Mouse (Mus musculus) hindbrain, embryonic 14.5 days (tissue): ENCODE results near the gene Aifm1. TPM values are rescaled to one million over a fixed set of nuclear protein-coding genes. Genes with fewer than 3 reads are reported as not detected.

Experiments used
- ATAC-seq: fragments of 200-750 bp; cut with Nextera tagmentation; 2 replicates; pipeline ENCODE4 v1.8.0; 2017; ENCODE audit warnings: moderate number of reproducible peaks, mild to moderate bottlenecking, moderate TSS enrichment, moderate library complexity; ENCODE audit not compliant: low FRiP score
- DNase-seq: peaks from one replicate; pipeline ENCODE4 v3.0.0-alpha.2; 2015; ENCODE audit warnings: low spot score
- H3K27ac ChIP-seq: fragments of 300-500 bp; sonication (generic); 2 replicates; pipeline ENCODE4 v1.5.1; 2014; ENCODE audit warnings: mild to moderate bottlenecking, moderate library complexity
- H3K27me3 ChIP-seq: fragments of 300-500 bp; sonication (generic); 2 replicates; pipeline ENCODE4 v1.6.1; 2014; ENCODE audit warnings: mild to moderate bottlenecking, low read length, mixed read lengths; ENCODE audit not compliant: control insufficient read depth, insufficient read depth
- H3K36me3 ChIP-seq: fragments of 300-500 bp; sonication (generic); replicated peaks from 2 replicates; pipeline ENCODE4 v1.6.1; 2014; ENCODE audit not compliant: control insufficient read depth, insufficient read depth
- H3K4me1 ChIP-seq: fragments of 300-500 bp; sonication (generic); replicated peaks from 2 replicates; pipeline ENCODE4 v1.6.1; 2014; ENCODE audit warnings: antibody characterized with exemption, low read length, mixed read lengths; ENCODE audit not compliant: control insufficient read depth, insufficient read depth
- H3K4me2 ChIP-seq: fragments of 300-500 bp; sonication (generic); replicated peaks from 2 replicates; pipeline ENCODE4 v1.6.1; 2014; ENCODE audit warnings: mild to moderate bottlenecking, moderate library complexity
- H3K4me3 ChIP-seq: fragments of 300-500 bp; sonication (generic); replicated peaks from 2 replicates; pipeline ENCODE4 v1.5.1; 2014; ENCODE audit warnings: mild to moderate bottlenecking, low read length
- H3K9ac ChIP-seq: fragments of 300-500 bp; sonication (generic); 2 replicates; pipeline ENCODE4 v1.6.1; 2014
- H3K9me3 ChIP-seq: fragments of 300-500 bp; sonication (generic); 2 replicates; pipeline ENCODE4 v1.6.1; 2016; ENCODE audit warnings: low read length; ENCODE audit not compliant: control insufficient read depth
- WGBS: fragments of 180-500 bp; shearing (Covaris S2); extraction: QIAGEN DNeasy Blood & Tissue Kit; methylation state at CpG from one replicate; pipeline ENCODE4 v1.1.7; 2014; 5-methylcytosine and 5-hydroxymethylcytosine counted together
- polyA plus RNA-seq: library from polyadenylated mRNA; unstranded; fragments of >200 nt; fragmentation: Nextera tagmentation; extraction: Ambion mirVana; gene quantifications from 2 replicates; pipeline ENCODE4 v1.2.1, GENCODE M21; 2014

The Aifm1 gene
- polyA plus RNA-seq, 1 experiment from 2014 or later = 34.5 TPM

DNA sequence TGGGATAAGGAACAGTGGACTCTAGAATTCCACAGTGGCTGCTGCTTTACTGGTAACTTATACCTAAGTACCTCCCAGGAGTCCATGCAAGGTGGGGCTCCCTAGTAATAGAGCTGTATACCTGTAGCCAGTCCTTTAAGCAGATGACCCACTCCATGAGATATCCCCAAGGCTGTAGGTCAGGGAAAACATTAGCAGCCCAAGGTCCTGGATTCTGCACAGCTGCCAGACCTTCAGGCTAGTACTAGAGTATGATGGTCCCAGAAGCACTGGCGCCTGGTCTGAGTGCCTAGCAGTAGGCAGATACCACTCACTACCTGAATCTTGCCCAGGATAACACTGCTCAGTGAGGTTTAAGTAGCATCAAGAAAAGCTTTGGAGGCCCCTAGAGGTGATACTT, 79.1 kb downstream of the Aifm1 start:
- WGBS = 100% methylated on average over 1 of the region's 1 CpGs
- Histone ChIP-seq H3K4me3 (no peak overlapping the region), H3K27ac (no peak overlapping the region), H3K4me2 (no peak overlapping the region), H3K9ac (no peak overlapping the region), H3K4me1 (no peaks in the 10 kb centered on the region), H3K36me3 (no peaks in the 10 kb centered on the region), H3K27me3 (no peaks in the 10 kb centered on the region), H3K9me3 (no peaks in the 10 kb centered on the region)
- DNase-seq = no peak
- ATAC-seq = no peak

DNA sequence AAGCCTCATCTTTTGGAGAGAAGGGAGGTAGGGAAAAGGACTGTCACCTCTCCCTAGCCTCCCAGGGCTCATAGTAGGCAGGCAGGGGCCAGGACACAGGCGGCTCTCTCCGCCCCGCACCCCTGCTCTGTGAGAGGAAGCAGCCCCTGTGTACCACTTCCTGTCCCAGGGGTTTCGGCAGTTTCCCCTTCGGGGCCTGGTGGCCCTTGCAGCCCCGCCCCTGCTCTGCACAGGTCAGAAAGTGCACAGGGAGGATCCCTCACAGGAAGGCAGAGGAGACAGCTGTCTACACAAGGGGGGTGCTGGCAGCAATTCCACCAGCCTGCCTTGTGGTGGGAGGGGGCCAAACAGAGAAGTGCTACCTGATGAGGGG, 79.8 kb downstream of the Aifm1 start:
- Histone ChIP-seq H3K4me2 (no peak overlapping the region), H3K4me3 (no peak overlapping the region), H3K27me3 (no peaks in the 10 kb centered on the region), H3K36me3 (no peaks in the 10 kb centered on the region), H3K27ac (no peak overlapping the region), H3K4me1 (no peaks in the 10 kb centered on the region), H3K9ac (no peak overlapping the region), H3K9me3 (no peaks in the 10 kb centered on the region)
- no peak for DNase-seq
- WGBS = 57% methylated on average over 6 of the region's 6 CpGs
- no peak for ATAC-seq

DNA sequence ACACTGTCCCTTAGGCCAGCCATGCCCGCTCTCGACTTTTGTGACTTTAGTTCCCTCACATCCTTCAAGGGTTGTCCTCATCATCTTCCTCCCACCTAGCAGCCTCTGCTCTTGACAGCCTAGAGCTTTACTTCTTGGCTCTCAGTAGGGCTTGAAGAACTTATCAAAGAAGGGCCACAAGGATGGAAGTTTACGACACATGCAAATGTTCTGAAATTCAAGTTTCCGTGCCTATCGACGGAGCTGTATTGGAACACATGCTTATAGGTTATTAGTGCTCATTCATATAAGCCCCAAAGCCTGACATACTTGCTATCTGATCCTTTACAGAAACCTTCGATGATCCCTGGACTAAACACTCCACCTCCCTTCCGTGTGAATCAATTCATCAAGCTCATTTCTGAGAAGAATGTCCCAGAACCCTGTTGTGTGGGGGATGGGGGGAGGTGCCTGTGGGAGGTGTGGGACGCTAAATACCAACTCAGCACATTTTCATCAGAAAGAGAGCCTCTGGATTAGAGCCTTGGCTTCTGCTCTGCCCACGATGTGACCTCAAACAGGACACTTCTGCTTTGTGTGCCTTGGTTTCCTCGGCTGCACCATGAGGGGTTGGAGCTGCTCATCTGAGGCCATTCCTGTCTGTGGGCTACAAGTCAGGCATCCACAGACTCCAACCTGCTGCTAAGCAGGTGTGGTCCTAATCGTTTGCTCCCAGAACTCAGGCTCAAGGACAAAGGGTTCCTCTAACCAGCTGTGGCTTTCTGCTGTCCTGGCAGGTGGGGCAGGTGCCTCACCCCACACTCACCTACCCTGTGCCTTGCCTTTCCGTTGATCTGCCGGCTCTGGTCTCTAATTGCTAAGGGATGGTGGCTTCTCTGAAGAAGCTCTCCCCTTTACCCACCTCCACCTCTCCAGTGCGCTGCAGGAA, 80.5 kb downstream of the Aifm1 start:
- 69% methylated on average over 15 of the region's 15 CpGs for WGBS
- H3K4me1 ChIP-seq = no peaks in the 10 kb centered on the region

DNA sequence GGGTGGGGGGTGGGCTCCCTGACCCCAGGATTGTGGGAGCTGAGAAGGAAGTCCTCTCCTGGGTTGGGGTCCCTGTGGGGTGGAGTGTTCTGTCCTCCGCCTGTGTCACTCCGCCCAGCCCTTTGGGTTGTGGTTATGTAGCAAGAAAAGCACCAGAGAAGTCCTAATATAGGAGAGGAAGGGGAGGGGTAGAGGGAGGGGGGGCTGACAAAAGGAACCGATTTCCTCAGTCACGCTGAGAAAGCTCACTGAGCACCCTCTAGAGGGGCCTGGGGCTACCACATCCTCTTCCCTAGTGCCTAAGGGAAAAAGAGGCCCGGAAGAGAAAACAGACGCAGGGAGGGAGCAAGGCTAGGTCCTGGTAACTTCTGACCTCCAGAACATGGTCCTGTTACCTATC, 83.8 kb downstream of the Aifm1 start:
- H3K9me3 ChIP-seq = no peaks in the 10 kb centered on the region
- no peaks in the 10 kb centered on the region for H3K27me3 ChIP-seq
- H3K9ac ChIP-seq = no peak overlapping the region
- H3K36me3 ChIP-seq = no peaks in the 10 kb centered on the region
- no peaks in the 10 kb centered on the region for H3K4me1 ChIP-seq
- DNase-seq (no peak), ATAC-seq (no peak)
- 38% methylated on average over 6 of the region's 6 CpGs for WGBS
- H3K4me2 ChIP-seq = no peak overlapping the region
- no peak overlapping the region for H3K27ac ChIP-seq
- no peak overlapping the region for H3K4me3 ChIP-seq

More for the DNA sequence above, 80.5 kb downstream of the Aifm1 start:
- H3K27me3 ChIP-seq = no peaks in the 10 kb centered on the region
- H3K27ac ChIP-seq = no peak overlapping the region
- no peak overlapping the region for H3K4me3 ChIP-seq
- H3K9me3 ChIP-seq = no peaks in the 10 kb centered on the region
- no peak overlapping the region for H3K4me2 ChIP-seq
- no peak for DNase-seq
- H3K36me3 ChIP-seq = no peaks in the 10 kb centered on the region
- H3K9ac ChIP-seq = no peak overlapping the region
- ATAC-seq = no peak

DNA sequence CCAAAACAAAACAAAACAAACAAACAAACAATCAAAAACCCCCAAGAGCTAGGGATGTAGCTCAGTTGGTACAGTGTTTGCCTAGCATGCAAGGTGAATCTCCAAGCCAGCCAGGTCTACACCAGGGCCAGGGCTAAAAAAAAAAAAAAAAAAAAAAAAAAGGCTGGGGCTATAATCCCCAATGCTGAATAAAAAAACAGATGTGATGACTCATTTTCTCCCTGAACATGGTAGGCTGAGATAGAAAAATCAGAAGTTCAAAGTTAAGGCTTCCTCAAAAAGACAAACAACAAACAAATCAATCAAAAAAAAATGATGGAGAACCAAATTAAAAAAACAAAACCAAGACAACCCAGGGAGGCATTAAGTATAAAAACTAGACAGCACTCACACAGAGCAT, 84.3 kb downstream of the Aifm1 start:
- H3K4me1 ChIP-seq = no peaks in the 10 kb centered on the region
- H3K27ac ChIP-seq = no peak overlapping the region
- ATAC-seq = no peak
- DNase-seq = no peak
- H3K36me3 ChIP-seq = no peaks in the 10 kb centered on the region
- no peaks in the 10 kb centered on the region for H3K27me3 ChIP-seq
- no peak overlapping the region for H3K4me2 ChIP-seq
- H3K9me3 ChIP-seq = no peaks in the 10 kb centered on the region
- no peak overlapping the region for H3K4me3 ChIP-seq
- no peak overlapping the region for H3K9ac ChIP-seq

DNA sequence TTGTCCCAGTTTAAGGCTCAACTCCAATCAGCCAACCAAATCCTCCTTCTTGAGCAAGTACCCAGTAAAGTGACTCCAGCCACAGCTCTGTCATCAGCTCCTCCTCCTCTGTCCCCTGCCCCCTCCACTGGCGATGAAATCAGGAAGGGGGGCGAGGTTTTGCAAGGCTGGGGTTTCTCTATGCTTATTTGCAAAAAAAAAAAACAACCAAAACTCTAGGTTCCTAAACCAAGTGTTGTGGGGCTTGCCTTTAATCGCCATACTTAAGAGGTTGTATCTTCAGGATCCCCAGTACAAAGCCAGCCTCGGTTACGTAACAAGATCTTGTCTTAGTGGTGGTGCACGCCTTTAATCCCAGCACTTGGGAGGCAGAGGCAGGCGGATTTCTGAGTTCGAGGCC, 84.7 kb downstream of the Aifm1 start:
- H3K9ac ChIP-seq = no peak overlapping the region
- H3K4me2 ChIP-seq = no peak overlapping the region
- H3K36me3 ChIP-seq = no peaks in the 10 kb centered on the region
- H3K27me3 ChIP-seq = no peaks in the 10 kb centered on the region
- no peak for ATAC-seq
- WGBS = 90% methylated on average over 8 of the region's 8 CpGs
- no peak for DNase-seq
- no peaks in the 10 kb centered on the region for H3K4me1 ChIP-seq
- no peak overlapping the region for H3K4me3 ChIP-seq
- no peak overlapping the region for H3K27ac ChIP-seq
- H3K9me3 ChIP-seq = no peaks in the 10 kb centered on the region

DNA sequence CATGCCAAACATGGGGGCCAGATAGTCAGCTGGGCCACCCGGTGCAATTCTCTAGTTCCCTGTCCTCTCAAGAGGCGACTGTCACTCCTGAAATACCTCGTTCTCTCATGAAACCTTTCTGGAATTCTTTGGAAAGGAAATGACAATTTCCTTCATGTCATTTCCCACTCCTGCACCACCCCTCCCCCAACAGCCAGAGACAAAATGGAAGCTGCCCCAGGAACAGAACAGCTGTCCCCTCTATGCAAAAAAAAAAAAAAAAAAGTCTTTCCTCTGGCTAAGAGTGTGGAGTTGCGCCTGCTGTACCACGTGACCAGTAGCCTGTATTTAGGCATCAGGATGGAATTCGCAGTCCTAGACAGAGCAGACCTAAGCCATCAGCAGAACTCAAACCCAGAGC, 85.1 kb downstream of the Aifm1 start:
- no peak overlapping the region for H3K4me3 ChIP-seq
- no peaks in the 10 kb centered on the region for H3K36me3 ChIP-seq
- DNase-seq (no peak), ATAC-seq (no peak)
- no peaks in the 10 kb centered on the region for H3K27me3 ChIP-seq
- 85% methylated on average over 6 of the region's 6 CpGs for WGBS
- H3K27ac ChIP-seq = no peak overlapping the region
- no peaks in the 10 kb centered on the region for H3K9me3 ChIP-seq
- no peaks in the 10 kb centered on the region for H3K4me1 ChIP-seq
- no peak overlapping the region for H3K4me2 ChIP-seq
- H3K9ac ChIP-seq = no peak overlapping the region

DNA sequence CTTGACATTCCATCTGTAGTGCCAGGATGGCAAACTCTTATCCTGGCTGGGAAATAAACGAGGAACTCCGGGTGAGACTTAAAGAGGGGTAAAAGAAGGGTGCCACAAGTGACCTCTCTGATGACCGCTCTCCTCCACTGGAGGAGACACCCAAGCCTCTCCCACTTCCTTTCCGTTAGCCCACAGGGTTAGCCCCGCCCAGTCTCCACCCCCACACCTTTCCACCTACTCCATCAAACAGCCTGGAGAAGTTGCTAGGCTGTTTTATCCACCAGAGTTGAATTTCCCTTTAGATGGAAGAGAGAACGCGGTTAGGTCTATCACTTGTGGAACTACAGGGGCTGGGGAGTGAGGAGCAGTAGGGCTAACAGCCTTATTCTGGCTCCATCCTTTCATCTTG, 88.1 kb downstream of the Aifm1 start:
- 75% methylated on average over 7 of the region's 7 CpGs for WGBS

More for the DNA sequence above, 88.1 kb downstream of the Aifm1 start:
- ATAC-seq = no peak
- Histone ChIP-seq H3K27ac (no peak overlapping the region), H3K36me3 (no peaks in the 10 kb centered on the region), H3K9ac (no peak overlapping the region), H3K4me1 (no peaks in the 10 kb centered on the region), H3K4me3 (no peak overlapping the region), H3K27me3 (no peaks in the 10 kb centered on the region), H3K9me3 (no peaks in the 10 kb centered on the region), H3K4me2 (no peak overlapping the region)
- no peak for DNase-seq
